Mouse (Mus musculus) MEL (cell line): Measurements from ENCODE around the gene Susd3. TPM values are rescaled to one million over a fixed set of nuclear protein-coding genes. Genes with fewer than 3 reads are reported as not detected.

ENCODE experiments used
- DNase-seq: peaks from one replicate; pipeline ENCODE4 v3.0.0; 2011; ENCODE audit warnings: low read depth, low spot score
- H3K27ac ChIP-seq: 2 replicates; pipeline ENCODE4 v1.5.1; 2012; ENCODE audit warnings: low read depth, mild to moderate bottlenecking, control low read depth, low read length, moderate library complexity; ENCODE audit not compliant: control insufficient read depth
- H3K27me3 ChIP-seq, 2 experiments: fragments of 150-350 bp in 1 of 2; sonication (generic) in 1 of 2; 2 replicates each; pipeline ENCODE4 v1.6.1; 2012; ENCODE audit warnings: low read length in 2 of 2, mild to moderate bottlenecking in 2 of 2, improper control_type of control experiment in 1 of 2, moderate library complexity in 1 of 2; ENCODE audit not compliant: insufficient read depth in 2 of 2, control insufficient read depth in 1 of 2
- H3K36me3 ChIP-seq, 2 experiments: 2 replicates each; pipeline ENCODE4 v1.6.1; 2012 to 2014; ENCODE audit warnings: low read length in 2 of 2, improper control_type of control experiment in 1 of 2, inconsistent platforms in 1 of 2, mild to moderate bottlenecking in 1 of 2; ENCODE audit not compliant: insufficient read depth in 2 of 2, control insufficient read depth in 1 of 2
- H3K4me1 ChIP-seq, 2 experiments: fragments of 150-350 bp in 1 of 2; sonication (generic) in 1 of 2; 2 replicates each; pipeline ENCODE4 v1.6.1; 2012; ENCODE audit warnings: low read length in 2 of 2, improper control_type of control experiment in 1 of 2, mild to moderate bottlenecking in 1 of 2; ENCODE audit not compliant: insufficient read depth in 2 of 2, control insufficient read depth in 1 of 2
- H3K4me3 ChIP-seq, 2 experiments: fragments of 150-350 bp in 1 of 2; sonication (generic) in 1 of 2; 2 replicates each; pipeline ENCODE4 v1.5.1; 2012; ENCODE audit warnings: low read depth in 2 of 2, low read length in 2 of 2, mild to moderate bottlenecking in 2 of 2, moderate library complexity in 2 of 2, control low read depth in 1 of 2, improper control_type of control experiment in 1 of 2; ENCODE audit not compliant: control insufficient read depth in 1 of 2, insufficient read depth in 1 of 2
- H3K79me2 ChIP-seq: 2 replicates; pipeline ENCODE4 v1.6.1; 2012; ENCODE audit warnings: mild to moderate bottlenecking, low read length, moderate library complexity; ENCODE audit not compliant: control insufficient read depth, poor library complexity, insufficient read depth
- H3K9ac ChIP-seq: 2 replicates; pipeline ENCODE4 v1.6.1; 2012; ENCODE audit warnings: low read depth, mild to moderate bottlenecking, control low read depth, low read length, moderate library complexity; ENCODE audit not compliant: control insufficient read depth, poor library complexity, severe bottlenecking
- H3K9me3 ChIP-seq: fragments of 150-350 bp; sonication (generic); replicated peaks from 2 replicates; pipeline ENCODE4 v1.6.1; 2012; ENCODE audit warnings: mild to moderate bottlenecking, low read length, improper control_type of control experiment, moderate library complexity; ENCODE audit not compliant: insufficient read depth
- CTCF ChIP-seq, 3 experiments: IDR thresholded peaks in 2 of 3; conservative IDR thresholded peaks in 1 of 3; 2 replicates each; pipeline ENCODE4 v1.5.1; 2011 to 2012; ENCODE audit warnings: low read length in 3 of 3, low read depth in 2 of 3, mild to moderate bottlenecking in 2 of 3, improper control_type of control experiment in 1 of 3, inconsistent platforms in 1 of 3, mixed read lengths in 1 of 3, moderate library complexity in 1 of 3; ENCODE audit not compliant: control insufficient read depth in 1 of 3, insufficient read depth in 1 of 3, poor library complexity in 1 of 3, severe bottlenecking in 1 of 3
- EP300 ChIP-seq, 2 experiments: IDR thresholded peaks; 2 replicates each; pipeline ENCODE4 v1.6.1; 2011; ENCODE audit warnings: improper control_type of control experiment in 2 of 2, low read length in 2 of 2, low read depth in 1 of 2, mild to moderate bottlenecking in 1 of 2
- GABPA ChIP-seq: IDR thresholded peaks from 2 replicates; pipeline ENCODE4 v1.6.1; 2012; ENCODE audit warnings: low read depth, mild to moderate bottlenecking, inconsistent platforms, low read length, improper control_type of control experiment, moderate library complexity
- HCFC1 ChIP-seq: IDR thresholded peaks from 2 replicates; pipeline ENCODE4 v1.6.1; 2012; ENCODE audit warnings: low read depth, mild to moderate bottlenecking, inconsistent platforms, low read length, improper control_type of control experiment, moderate library complexity
- KAT2A ChIP-seq: conservative IDR thresholded peaks from 2 replicates; pipeline ENCODE4 v1.6.1; 2012; ENCODE audit warnings: low read depth, low read length, improper control_type of control experiment, inconsistent platforms
- MYC ChIP-seq: IDR thresholded peaks from 2 replicates; pipeline ENCODE4 v1.6.1; 2011; ENCODE audit warnings: low read depth, mild to moderate bottlenecking, low read length, improper control_type of control experiment, moderate library complexity
- NELFE ChIP-seq: IDR thresholded peaks from 2 replicates; pipeline ENCODE4 v1.6.1; 2011; ENCODE audit warnings: low read depth, low read length, improper control_type of control experiment
- NRF1 ChIP-seq: IDR thresholded peaks from 2 replicates; pipeline ENCODE4 v1.6.1; 2014; ENCODE audit warnings: low read depth, mild to moderate bottlenecking, inconsistent platforms, low read length, improper control_type of control experiment, moderate library complexity; ENCODE audit not compliant: poor library complexity, insufficient read depth, severe bottlenecking
- POLR2AphosphoS2 ChIP-seq: IDR thresholded peaks from 2 replicates; pipeline ENCODE4 v1.6.1; 2011; ENCODE audit warnings: low read length, improper control_type of control experiment
- SIN3A ChIP-seq: IDR thresholded peaks from 2 replicates; pipeline ENCODE4 v1.6.1; 2012; ENCODE audit warnings: low read length, improper control_type of control experiment, inconsistent platforms
- SMC3 ChIP-seq: IDR thresholded peaks from 2 replicates; pipeline ENCODE4 v1.6.1; 2011; ENCODE audit warnings: low read depth, low read length, improper control_type of control experiment
- TAL1 ChIP-seq: IDR thresholded peaks from 2 replicates; pipeline ENCODE4 v1.6.1; 2012; ENCODE audit warnings: mild to moderate bottlenecking, inconsistent platforms, low read length, moderate library complexity, mixed read lengths
- USF1 ChIP-seq: IDR thresholded peaks from 2 replicates; pipeline ENCODE4 v1.6.1; 2014; ENCODE audit warnings: low read depth, mild to moderate bottlenecking, inconsistent platforms, low read length, improper control_type of control experiment, moderate library complexity
- USF2 ChIP-seq, 2 experiments: IDR thresholded peaks; 2 replicates each; pipeline ENCODE4 v1.6.1; 2011 to 2012; ENCODE audit warnings: improper control_type of control experiment in 2 of 2, low read length in 2 of 2, borderline replicate concordance in 1 of 2, inconsistent platforms in 1 of 2, low read depth in 1 of 2, mild to moderate bottlenecking in 1 of 2; ENCODE audit not compliant: insufficient read depth in 1 of 2
- ZKSCAN1 ChIP-seq: IDR thresholded peaks from 2 replicates; pipeline ENCODE4 v1.6.1; 2012; ENCODE audit warnings: low read depth, mild to moderate bottlenecking, inconsistent platforms, low read length, improper control_type of control experiment, moderate library complexity
- polyA plus RNA-seq, 2 experiments: library from polyadenylated mRNA; stranded (reverse) in 1 of 2; unstranded in 1 of 2; fragments of >175 nt in 1 of 2; fragments of >200 nt in 1 of 2; gene quantifications; 2 replicates each; pipeline versions ENCODE4 v1.2.1 to v1.2.4; 2012; ENCODE audit warnings: low replicate concordance in 2 of 2, low read depth in 1 of 2; ENCODE audit not compliant: insufficient read length in 2 of 2, insufficient read depth in 1 of 2, missing spikeins in 1 of 2
- total RNA-seq: library from RNA; depleted of rRNA; stranded (reverse); fragments of 300-350 nt; gene quantifications from 2 replicates; pipeline ENCODE4 v1.2.3, GENCODE M21; 2012

Gene Susd3
- total and polyA plus RNA-seq, 3 experiments: 10.8 to 16.2 TPM; not detected in 1

- Histone ChIP-seq H3K4me1 (peaks cover 0 to 3% of the 10 kb centered on the region in 2 experiments; a peak in 2 of 4 replicates), H3K36me3 (no peaks in the 10 kb centered on the region; a peak in 1 of 4 replicates), H3K79me2 (no peaks in the 10 kb centered on the region), H3K27me3 (no peaks in the 10 kb centered on the region), H3K4me3 (no peak overlapping the region), H3K27ac (no peak overlapping the region), H3K9ac (no peak overlapping the region), H3K9me3 (no peaks in the 10 kb centered on the region)
- no peak for DNase-seq
- TF ChIP-seq POLR2AphosphoS2 (no peak), MYC (no peak), TAL1 (no peak), CTCF (IDR thresholded peaks at IDR 0.05 in 2 of 3, conservative IDR thresholded peaks at IDR 0.05 in 1 of 3; ENCODE audit: control insufficient read depth in 1 of 3, insufficient read depth in 1 of 3, low read depth in 2 of 3, low read length in 3 of 3, poor library complexity in 1 of 3, severe bottlenecking in 1 of 3) (no peak), SMC3 (no peak), KAT2A (no peak), EP300 (IDR thresholded peaks at IDR 0.05; ENCODE audit: low read depth in 1 of 2, low read length in 2 of 2) (no peak), SIN3A (no peak), ZKSCAN1 (no peak), NELFE (no peak), NRF1 (no peak), USF2 (IDR thresholded peaks at IDR 0.05; ENCODE audit: borderline replicate concordance in 1 of 2, insufficient read depth in 1 of 2, low read depth in 1 of 2, low read length in 2 of 2) (no peak), USF1 (no peak), GABPA (no peak)
Observed at GRCm38 (mm10) chr13:49260036-49260722, 11.7 kb upstream of the Susd3 start.

- Histone ChIP-seq H3K9ac (no peak overlapping the region), H3K9me3 (no peaks in the 10 kb centered on the region), H3K27me3 (no peaks in the 10 kb centered on the region), H3K36me3 (no peaks in the 10 kb centered on the region), H3K4me3 (no peak overlapping the region), H3K27ac (no peak overlapping the region), H3K4me1 (peaks cover 0 to 3% of the 10 kb centered on the region in 2 experiments; a peak in 2 of 4 replicates), H3K79me2 (no peaks in the 10 kb centered on the region)
- TF ChIP-seq HCFC1: no peak
- no peak for TF ChIP-seq KAT2A
- TF ChIP-seq USF1: peak; percentile 60
- no peak for DNase-seq
Observed at GRCm38 (mm10) chr13:49257819-49258313, 9.4 kb upstream of the Susd3 start.
